Mouse (Mus musculus): ENCODE data around the gene Slc13a3. TPM values are rescaled to one million over a fixed set of nuclear protein-coding genes. Genes with fewer than 3 reads are reported as not detected.

The Slc13a3 gene
- total RNA-seq, 4 experiments from 2014 or later, result 17.7 to 21.1 (median 19.2) TPM

- no peak for DNase-seq (ENCODE audit: low spot score in 2 of 2)
Observed at GRCm38 (mm10) chr2:165367868-165368439, 105.1 kb downstream of the Slc13a3 start.

DNA sequence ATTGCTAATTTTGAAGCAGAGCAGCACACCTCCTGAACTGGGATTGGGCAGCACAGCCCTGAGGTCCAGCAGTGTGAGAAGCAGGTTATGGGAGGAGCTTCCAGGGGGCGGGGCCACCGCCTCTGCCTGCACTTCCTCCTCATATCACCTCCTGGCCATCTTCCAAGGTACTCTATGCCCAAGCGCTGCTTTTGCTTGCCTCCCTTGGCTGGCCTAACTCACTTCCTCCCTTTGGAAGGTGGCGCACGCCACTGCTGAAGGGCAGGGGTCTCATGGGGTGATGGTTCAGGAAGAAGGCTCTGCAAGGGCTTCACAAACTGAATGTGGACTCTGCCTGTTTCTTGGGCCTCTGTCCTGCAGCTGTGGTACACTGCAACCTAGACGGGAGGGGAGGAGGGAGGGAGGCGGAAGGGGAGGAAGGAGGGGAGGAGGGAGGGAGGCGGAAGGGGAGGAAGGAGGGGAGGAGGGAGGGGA lies 105.9 kb downstream of the Slc13a3 start:
- no peak for DNase-seq (ENCODE audit: low spot score in 2 of 2)

DNA sequence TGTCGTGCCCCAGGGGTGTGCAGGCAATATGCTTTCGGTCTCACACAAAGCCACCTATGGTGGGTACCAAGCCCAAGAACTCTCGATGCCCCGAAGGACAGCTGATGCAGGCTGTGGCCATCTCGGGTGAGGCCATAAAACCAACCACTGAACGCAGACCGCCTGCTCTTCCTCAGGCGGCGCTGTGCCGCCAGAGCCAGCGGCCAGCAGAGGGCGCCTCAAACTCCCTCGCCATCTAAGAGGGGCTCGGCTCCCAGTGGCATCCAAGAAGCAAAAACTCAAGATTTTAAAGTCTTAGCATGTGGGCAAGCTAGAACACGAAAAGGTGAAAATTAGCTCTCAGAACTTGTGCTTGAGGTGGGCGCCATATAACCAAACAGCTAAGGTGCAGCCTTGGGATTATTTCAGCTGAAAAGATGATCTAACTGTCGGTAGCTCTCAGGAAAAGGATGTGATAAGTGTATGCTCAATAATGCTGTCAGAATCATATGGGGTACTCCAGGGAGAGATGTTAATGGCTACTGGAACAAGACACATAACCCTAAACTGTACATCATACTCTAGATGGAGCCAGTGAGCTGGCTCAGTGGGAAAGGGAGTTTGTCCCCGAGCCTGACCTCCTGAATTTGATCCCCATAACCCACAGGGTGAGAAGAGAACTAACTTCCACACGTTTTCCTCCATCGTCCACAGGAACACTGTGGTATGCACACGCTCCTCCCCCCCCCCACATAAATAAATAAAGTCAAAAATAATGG lies 108.5 kb downstream of the Slc13a3 start:
- peak in 1 of 2 experiments; percentile 36 for DNase-seq (ENCODE audit: low spot score in 2 of 2)

- DNase-seq (ENCODE audit: low spot score in 2 of 2), result no peak
Observed at GRCm38 (mm10) chr2:165363282-165363681, 109.7 kb downstream of the Slc13a3 start.

GRCm38 (mm10) chr2:165360861-165361260 lies 112.2 kb downstream of the Slc13a3 start:
- no peak for DNase-seq (ENCODE audit: low spot score in 2 of 2)

Other genes starting within 250 kb of the Slc13a3 start
- 10 to 100 TPM; 43.7 to 47.2 (median 44.4) TPM for gene Cdh22, start 238.4 kb downstream of the Slc13a3 start, total RNA-seq (2022)
- gene Slc35c2, start 185.4 kb downstream of the Slc13a3 start, total RNA-seq (2022), result 10 to 100 TPM; 57.0 to 58.1 (median 57.6) TPM
- gene Elmo2, start 146.8 kb downstream of the Slc13a3 start, total RNA-seq (2022), result 100 to 1,000 TPM; 127 to 150 (median 134) TPM
- gene Zfp663, start 104.5 kb downstream of the Slc13a3 start, total RNA-seq (2022), result under 1 TPM in 1 of 4 experiments, not detected in 3; 0.11 TPM
- 10 to 100 TPM; 14.1 to 15.7 (median 15.3) TPM for gene Zfp334, start 85.0 kb downstream of the Slc13a3 start, total RNA-seq (2022)
- not detected for gene Ocstamp, start 72.8 kb downstream of the Slc13a3 start, total RNA-seq (2022)
- gene Trp53rka, start 20.1 kb upstream of the Slc13a3 start, total RNA-seq (2022), result 10 to 100 TPM; 19.2 to 20.3 (median 20.0) TPM
- 1 to 10 TPM; 1.0 to 1.4 (median 1.2) TPM for gene Slc2a10, start 30.6 kb upstream of the Slc13a3 start, total RNA-seq (2022)
- gene Eya2, start 121.8 kb upstream of the Slc13a3 start, total RNA-seq (2022), result 1 to 10 TPM; 2.8 to 3.9 (median 3.5) TPM